Mouse (Mus musculus) liver, postnatal 0 days (tissue): ENCODE data around the gene Larp4b. TPM values are rescaled to one million over a fixed set of nuclear protein-coding genes. Genes with fewer than 3 reads are reported as not detected.

Experiments
- ATAC-seq: fragments of 200-750 bp; cut with Nextera tagmentation; 2 replicates; pipeline ENCODE4 v1.8.0; 2017; ENCODE audit warnings: mild to moderate bottlenecking, moderate library complexity
- DNase-seq: peaks from one replicate; pipeline ENCODE4 v3.0.0-alpha.2; 2016
- H3K27ac ChIP-seq: fragments of 300-500 bp; sonication (generic); 2 replicates; pipeline ENCODE4 v1.5.1; 2014; ENCODE audit warnings: antibody characterized with exemption, moderate library complexity, mild to moderate bottlenecking, low read depth
- H3K27me3 ChIP-seq: fragments of 300-500 bp; sonication (generic); 2 replicates; pipeline ENCODE4 v1.6.1; 2014; ENCODE audit warnings: low read length, control low read depth, mixed read lengths; ENCODE audit not compliant: insufficient read depth
- H3K36me3 ChIP-seq: fragments of 300-500 bp; sonication (generic); replicated peaks from 2 replicates; pipeline ENCODE4 v1.6.1; 2014; ENCODE audit warnings: mild to moderate bottlenecking, control low read depth, low read length, moderate library complexity, mixed read lengths; ENCODE audit not compliant: insufficient read depth
- H3K4me1 ChIP-seq: fragments of 300-500 bp; sonication (generic); 2 replicates; pipeline ENCODE4 v1.6.1; 2014; ENCODE audit warnings: antibody characterized with exemption, mild to moderate bottlenecking, control low read depth; ENCODE audit not compliant: insufficient read depth
- H3K4me2 ChIP-seq: fragments of 300-500 bp; sonication (generic); 2 replicates; pipeline ENCODE4 v1.6.1; 2014; ENCODE audit warnings: low read depth, mild to moderate bottlenecking, low read length, moderate library complexity, mixed read lengths
- H3K4me3 ChIP-seq: fragments of 300-500 bp; sonication (generic); 2 replicates; pipeline ENCODE4 v1.5.1; 2014; ENCODE audit warnings: low read depth, low read length
- H3K9ac ChIP-seq: fragments of 300-500 bp; sonication (generic); replicated peaks from 2 replicates; pipeline ENCODE4 v1.6.1; 2014; ENCODE audit warnings: mild to moderate bottlenecking, moderate library complexity
- H3K9me3 ChIP-seq: fragments of 300-500 bp; sonication (generic); 2 replicates; pipeline ENCODE4 v1.6.1; 2016; ENCODE audit warnings: mild to moderate bottlenecking, control low read depth, low read length, mixed read lengths
- CTCF ChIP-seq: sonication (generic); IDR thresholded peaks from 2 replicates; pipeline ENCODE4 v1.5.1; 2016; ENCODE audit warnings: antibody characterized with exemption, low read depth
- EP300 ChIP-seq: IDR thresholded peaks from 2 replicates; pipeline ENCODE4 v1.6.1; 2016; ENCODE audit warnings: antibody characterized with exemption, low read depth, mild to moderate bottlenecking
- WGBS: fragments of 180-500 bp; shearing (Covaris S2); extraction: QIAGEN DNeasy Blood & Tissue Kit; methylation state at CpG from one replicate; pipeline ENCODE4 v1.1.7; 2014; ENCODE audit not compliant: insufficient replicate concordance; 5-methylcytosine and 5-hydroxymethylcytosine counted together
- polyA plus RNA-seq: library from polyadenylated mRNA; unstranded; fragments of >200 nt; fragmentation: Nextera tagmentation; extraction: Ambion mirVana; gene quantifications from 2 replicates; pipeline ENCODE4 v1.2.1, GENCODE M21; 2015

Gene Larp4b
- polyA plus RNA-seq, 1 experiment from 2014 or later, result 20.3 TPM

GRCm38 (mm10) chr13:9178270-9178669, 84.6 kb downstream of the Larp4b start:
- H3K9me3 ChIP-seq, result no peaks in the 10 kb centered on the region
- no peak overlapping the region for H3K4me3 ChIP-seq
- peaks cover 6% of the 10 kb centered on the region; the same call in 1 of the 2 replicates for H3K4me1 ChIP-seq
- 75% methylated on average over 4 of the region's 4 CpGs for WGBS
- peaks cover 22% of the 10 kb centered on the region for H3K36me3 ChIP-seq
- no peaks in the 10 kb centered on the region for H3K27me3 ChIP-seq
- ATAC-seq (no peak), DNase-seq (no peak)
- H3K27ac ChIP-seq, result no peak overlapping the region
- H3K9ac ChIP-seq, result no peak overlapping the region
- no peak overlapping the region for H3K4me2 ChIP-seq
- TF ChIP-seq CTCF (no peak), EP300 (no peak)

GRCm38 (mm10) chr13:9178718-9179117, 85.0 kb downstream of the Larp4b start:
- Histone ChIP-seq H3K4me1 (peaks cover 6% of the 10 kb centered on the region; the same call in 1 of the 2 replicates), H3K9ac (no peak overlapping the region), H3K27me3 (no peaks in the 10 kb centered on the region), H3K4me2 (no peak overlapping the region), H3K4me3 (no peak overlapping the region), H3K27ac (no peak overlapping the region), H3K9me3 (no peaks in the 10 kb centered on the region), H3K36me3 (peaks cover 17% of the 10 kb centered on the region)
- no peak for ATAC-seq
- TF ChIP-seq CTCF (peak; percentile 28; the same call in 1 of the 2 replicates), EP300 (no peak)
- WGBS, result 65% methylated on average over 3 of the region's 3 CpGs
- no peak for DNase-seq

GRCm38 (mm10) chr13:9180221-9180620, 86.5 kb downstream of the Larp4b start:
- no peaks in the 10 kb centered on the region for H3K9me3 ChIP-seq
- peak overlapping the region; percentile 52 for H3K4me2 ChIP-seq
- DNase-seq (no peak), ATAC-seq (0 out of 2 replicates have a peak, but pooled peaks have one; percentile 14)
- 25% methylated on average over 11 of the region's 11 CpGs for WGBS
- no peak overlapping the region for H3K27ac ChIP-seq
- no peak overlapping the region for H3K9ac ChIP-seq
- H3K4me1 ChIP-seq, result 0 out of 2 replicates have a peak, but pooled peaks cover 6% of the 10 kb centered on the region
- no peaks in the 10 kb centered on the region for H3K27me3 ChIP-seq
- H3K4me3 ChIP-seq, result no peak overlapping the region
- TF ChIP-seq EP300 (no peak), CTCF (no peak)
- H3K36me3 ChIP-seq, result peaks cover 4% of the 10 kb centered on the region

DNA sequence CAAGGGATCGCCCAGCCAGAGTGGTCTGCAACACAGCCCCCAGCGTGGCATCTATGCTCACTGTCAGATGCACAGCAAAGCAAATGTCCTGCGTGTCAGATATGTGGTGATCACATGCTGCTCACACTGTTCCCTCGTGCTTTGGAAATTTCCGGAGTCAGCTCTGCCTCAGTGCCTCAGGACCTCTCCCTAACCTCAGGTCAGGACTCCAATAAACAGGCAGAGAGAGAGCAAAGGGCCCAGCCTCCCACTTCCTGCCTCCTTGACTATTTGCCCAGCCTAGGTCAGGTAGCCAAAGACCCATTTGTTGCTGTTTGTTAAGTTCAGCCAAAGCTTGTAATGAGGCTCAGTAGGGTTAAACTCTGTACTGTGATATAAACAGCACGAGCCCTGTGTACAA, 87.4 kb downstream of the Larp4b start:
- 67% methylated on average over 6 of the region's 6 CpGs for WGBS
- DNase-seq (no peak), ATAC-seq (no peak)
- no peak overlapping the region for H3K9ac ChIP-seq
- H3K4me2 ChIP-seq, result no peak overlapping the region
- TF ChIP-seq EP300 (no peak), CTCF (no peak)
- H3K4me1 ChIP-seq, result 0 out of 2 replicates have a peak, but pooled peaks cover 6% of the 10 kb centered on the region
- no peaks in the 10 kb centered on the region for H3K36me3 ChIP-seq
- no peaks in the 10 kb centered on the region for H3K27me3 ChIP-seq
- H3K9me3 ChIP-seq, result no peaks in the 10 kb centered on the region
- no peak overlapping the region for H3K27ac ChIP-seq
- H3K4me3 ChIP-seq, result no peak overlapping the region

DNA sequence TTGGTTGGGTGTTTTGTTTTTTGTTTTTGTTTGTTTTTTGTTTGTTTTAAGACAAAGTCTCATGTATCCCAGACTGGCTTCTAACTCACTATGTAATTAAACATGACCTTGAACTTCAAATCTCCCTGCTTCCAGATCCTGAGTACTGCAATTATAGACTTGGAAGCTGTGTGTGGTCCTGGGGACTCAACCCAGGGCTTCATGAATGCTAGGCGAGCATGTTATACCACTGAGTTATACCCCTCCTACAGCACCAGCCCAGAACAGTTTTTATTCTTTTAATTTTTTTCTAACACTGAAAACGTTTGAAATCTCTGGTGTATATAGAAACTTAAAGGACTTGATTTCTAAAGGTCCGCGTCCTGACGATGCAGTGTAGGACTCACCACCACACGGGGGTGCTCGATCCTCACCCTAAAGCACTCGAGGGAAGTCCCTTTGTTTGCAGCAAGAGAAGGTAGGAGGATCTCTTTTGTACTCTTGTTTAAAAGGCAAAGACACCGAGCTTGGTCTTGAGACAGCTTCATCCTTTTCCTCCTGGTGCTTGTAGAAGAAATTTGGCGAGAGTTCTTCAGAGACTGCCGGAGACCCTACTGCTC, 88.1 kb downstream of the Larp4b start:
- ATAC-seq, result peak; percentile 70
- TF ChIP-seq EP300, result no peak
- peak; percentile 88 for TF ChIP-seq CTCF
- no peak overlapping the region for H3K4me2 ChIP-seq
- H3K9me3 ChIP-seq, result no peaks in the 10 kb centered on the region
- H3K9ac ChIP-seq, result no peak overlapping the region
- no peaks in the 10 kb centered on the region for H3K27me3 ChIP-seq
- 0 out of 2 replicates have a peak, but pooled peaks cover 6% of the 10 kb centered on the region for H3K4me1 ChIP-seq
- no peaks in the 10 kb centered on the region for H3K36me3 ChIP-seq
- no peak overlapping the region for H3K27ac ChIP-seq
- WGBS, result 14% methylated on average over 11 of the region's 11 CpGs
- H3K4me3 ChIP-seq, result no peak overlapping the region
- DNase-seq, result peak; percentile 84

DNA sequence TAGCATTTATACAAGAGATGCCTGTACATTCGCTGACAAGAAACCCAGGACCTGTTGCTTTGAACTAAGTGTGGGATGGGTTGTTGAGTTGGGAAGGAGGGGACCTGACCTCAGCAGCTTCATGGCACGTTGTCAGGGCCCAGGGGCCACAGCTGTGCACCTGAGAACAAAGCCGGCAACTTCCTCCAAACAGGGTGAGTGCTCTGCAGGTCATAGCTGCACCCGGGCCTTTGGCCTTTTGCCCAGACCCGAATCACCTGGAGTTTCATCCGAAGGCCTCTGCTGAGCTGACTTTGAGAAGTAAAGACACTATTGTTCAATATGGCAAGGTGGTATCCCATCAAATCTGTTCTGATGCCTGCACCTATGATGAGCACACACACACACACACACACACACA, 90.6 kb downstream of the Larp4b start:
- DNase-seq, result no peak
- H3K4me2 ChIP-seq, result no peak overlapping the region
- no peak for ATAC-seq
- H3K4me1 ChIP-seq, result 0 out of 2 replicates have a peak, but pooled peaks cover 6% of the 10 kb centered on the region
- 73% methylated on average over 6 of the region's 6 CpGs for WGBS
- no peak for TF ChIP-seq CTCF
- no peak for TF ChIP-seq EP300
- no peaks in the 10 kb centered on the region for H3K27me3 ChIP-seq
- no peak overlapping the region for H3K9ac ChIP-seq
- no peak overlapping the region for H3K4me3 ChIP-seq
- no peaks in the 10 kb centered on the region for H3K9me3 ChIP-seq
- no peaks in the 10 kb centered on the region for H3K36me3 ChIP-seq
- no peak overlapping the region for H3K27ac ChIP-seq
